In genomic region chr6:116618073-116618472, GRCm38 (mm10) we compare ENCODE assay signal across 21 mouse cellular contexts. TPM values are rescaled to one million over a fixed set of nuclear protein-coding genes. Genes with fewer than 3 reads are reported as not detected.
"Had no signal": no experiment of that assay in that cellular context is flagged by ENCODE, and none has a peak within 500 bp of the region (broad histone marks: within the 10 kb centered on the region; RNA-seq: fewer than 3 reads in every experiment).

No protein-coding gene starts in this region.

- H3K9me3 ChIP-seq: kidney, embryonic 15.5 days; limb, embryonic 15.5 days; liver, embryonic 15.5 days; midbrain, embryonic 13.5 days; neural tube, embryonic 15.5 days had no signal

- H3K4me1 ChIP-seq: kidney, embryonic 15.5 days; limb, embryonic 15.5 days; liver, embryonic 15.5 days; midbrain, embryonic 13.5 days; neural tube, embryonic 15.5 days had no signal

- H3K9ac ChIP-seq: kidney, embryonic 15.5 days; limb, embryonic 15.5 days; liver, embryonic 15.5 days; lung, embryonic 14.5 days; midbrain, embryonic 13.5 days; neural tube, embryonic 15.5 days had no signal

- H3K27me3 ChIP-seq: kidney, embryonic 15.5 days; limb, embryonic 15.5 days; liver, embryonic 15.5 days; midbrain, embryonic 13.5 days; neural tube, embryonic 15.5 days had no signal

- H3K4me2 ChIP-seq: kidney, embryonic 15.5 days; limb, embryonic 15.5 days; liver, embryonic 15.5 days; lung, embryonic 14.5 days; midbrain, embryonic 13.5 days; neural tube, embryonic 15.5 days had no signal

- DNase-seq: kidney, adult 11 months; kidney, postnatal 25 days; lung, embryonic 14.5 days; right cerebral cortex, adult 18-20 months; right cerebral cortex, postnatal 25 days; thymus, postnatal 4 days had no signal

- ATAC-seq: midbrain, embryonic 13.5 days had no signal

- H3K4me3 ChIP-seq: kidney, embryonic 15.5 days; limb, embryonic 15.5 days; liver, embryonic 15.5 days; midbrain, embryonic 13.5 days; myocyte; neural tube, embryonic 15.5 days had no signal

- H3K36me3 ChIP-seq: kidney, embryonic 15.5 days; limb, embryonic 15.5 days; liver, embryonic 15.5 days; midbrain, embryonic 13.5 days; neural tube, embryonic 15.5 days had no signal

- H3K27ac ChIP-seq: kidney, embryonic 15.5 days; limb, embryonic 15.5 days; liver, embryonic 15.5 days; midbrain, embryonic 13.5 days; neural tube, embryonic 15.5 days had no signal

RNA-seq across cellular contexts. Expression of gene Depp1, which starts 32.3 kb away (rescaled TPM):
- total RNA-seq: megakaryocyte-erythroid progenitor cell, adult 5-6 weeks had no signal

RNA-seq across cellular contexts. Expression of gene Olfr215, which starts 34.1 kb away (rescaled TPM):
- total RNA-seq: layer of hippocampus, adult 8-10 months; layer of hippocampus, postnatal 14 days; left cerebral cortex, adult 18-20 months; left cerebral cortex, postnatal 25 days; megakaryocyte-erythroid progenitor cell, adult 5-6 weeks had no signal
- polyA plus RNA-seq: kidney, embryonic 15.5 days; limb, embryonic 11.5 days; limb, embryonic 15.5 days; liver, embryonic 15.5 days; lung, embryonic 14.5 days; midbrain, embryonic 13.5 days; neural tube, embryonic 11.5 days; neural tube, embryonic 15.5 days; small intestine, adult 2 months; stomach, embryonic 16.5 days had no signal
